Mouse (Mus musculus) NIH3T3 (cell line): Measurements from ENCODE around the gene Rsrc2.
"Not testable (repeated sequence)": the region's sequence is repeated elsewhere in the genome, so short reads cannot be mapped to it uniquely, and the experiment has no call there.

Experiments used
- DNase-seq: peaks from one replicate; pipeline ENCODE4 v3.0.0-alpha.2; 2012; ENCODE audit warnings: low read depth

Rsrc2 gene

GRCm38 (mm10) chr5:123749065-123750064 is at the start of gene Rsrc2, which contains the start of gene Kntc1:
Gene Rsrc2, minus strand, starts transcription at chr5:123749414.
Gene Kntc1, plus strand, starts transcription at chr5:123749716.
- DNase-seq: peak; percentile 100

GRCm38 (mm10) chr5:123793081-123793480 is 43.9 kb upstream of the Rsrc2 start:
- DNase-seq: no peak

- DNase-seq: peak; percentile 13
Measured at GRCm38 (mm10) chr5:123788976-123789375, 39.8 kb upstream of the Rsrc2 start.

DNA sequence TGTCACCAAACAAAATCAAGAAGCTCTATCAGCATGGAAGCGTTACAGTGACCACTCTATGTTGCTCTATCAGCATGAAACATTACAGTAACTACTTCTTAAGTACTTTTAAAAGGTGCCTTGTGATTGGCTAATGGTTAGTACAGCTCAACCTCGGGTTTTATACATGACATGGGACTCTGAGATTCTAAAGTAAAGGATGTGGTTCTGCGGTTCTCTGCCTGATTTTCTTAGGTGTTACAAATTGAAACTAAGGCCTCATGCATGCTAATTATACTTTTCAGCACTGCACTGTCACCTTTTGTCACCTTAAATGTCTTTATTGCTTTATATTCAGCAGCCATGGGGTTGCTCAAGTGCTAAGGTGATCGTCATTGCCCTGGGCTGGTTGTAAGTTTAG is 32.6 kb upstream of the Rsrc2 start:
- DNase-seq: no peak

DNA sequence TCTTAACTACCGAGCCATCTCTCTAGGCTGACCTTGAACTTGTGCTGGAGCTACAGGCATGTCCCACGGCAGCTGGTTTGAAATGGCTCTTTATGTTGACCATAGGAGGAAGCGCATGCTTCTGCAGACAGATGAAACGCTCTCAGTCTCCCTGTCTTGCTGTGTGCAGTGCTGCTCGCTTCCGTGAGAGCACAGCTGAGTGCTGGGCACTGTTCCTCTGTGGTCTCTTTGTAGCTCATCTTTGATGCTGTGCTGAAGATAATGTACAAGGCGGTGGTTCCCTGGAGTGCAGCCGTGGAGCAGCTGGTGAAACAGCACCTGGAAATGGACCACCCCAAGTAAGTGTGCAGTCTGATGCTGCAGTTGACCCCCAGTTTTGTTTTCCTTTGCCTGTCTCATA is 31.5 kb upstream of the Rsrc2 start:
- DNase-seq: no peak

- DNase-seq: no peak
Measured at GRCm38 (mm10) chr5:123773441-123773840, 24.2 kb upstream of the Rsrc2 start.

DNA sequence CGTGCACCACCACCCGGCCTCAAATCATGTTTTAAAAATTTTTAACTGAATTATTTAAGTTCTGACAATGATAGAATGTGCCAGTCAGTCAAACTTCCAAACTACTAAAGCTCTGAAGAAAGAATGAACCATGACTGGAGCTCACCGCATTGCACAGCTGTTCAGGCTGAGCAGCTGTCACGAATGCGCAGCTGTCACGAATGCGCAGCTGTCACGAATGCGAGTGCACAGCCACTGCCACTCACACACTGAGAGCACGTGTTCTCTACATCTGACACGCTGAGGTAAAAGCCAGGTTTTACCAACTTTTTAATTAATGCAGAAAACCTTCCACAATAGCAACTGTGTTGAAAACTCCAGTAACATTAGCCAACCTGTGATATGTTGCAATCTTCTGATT is 17.2 kb upstream of the Rsrc2 start:
- not testable (repeated sequence) for DNase-seq

GRCm38 (mm10) chr5:123765506-123765905 is 16.3 kb upstream of the Rsrc2 start:
- no peak for DNase-seq

GRCm38 (mm10) chr5:123748339-123749064 is 712 bp downstream of the Rsrc2 start:
- DNase-seq: peak; percentile 32

DNA sequence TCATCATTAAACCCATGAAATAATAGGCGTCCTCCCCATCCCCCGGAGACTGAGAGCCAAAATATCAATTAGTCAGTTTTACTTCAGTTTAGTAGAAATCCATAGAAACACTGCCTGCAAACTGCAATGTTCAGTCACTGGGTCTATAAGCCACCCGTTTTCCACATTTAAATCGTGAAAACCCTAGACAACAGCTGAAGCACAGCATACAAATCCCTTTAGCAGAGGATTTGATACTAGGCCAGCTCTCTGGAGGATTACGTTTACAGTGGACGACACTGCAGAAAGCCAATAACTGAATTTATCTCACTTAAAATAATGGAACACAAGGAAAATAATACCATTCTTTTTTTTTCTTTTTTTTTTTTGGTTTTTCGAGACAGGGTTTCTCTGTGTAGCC is 1.6 kb downstream of the Rsrc2 start:
- peak; percentile 46 for DNase-seq

- peak; percentile 45 for DNase-seq
Measured at GRCm38 (mm10) chr5:123746253-123746652, 3.0 kb downstream of the Rsrc2 start.

DNA sequence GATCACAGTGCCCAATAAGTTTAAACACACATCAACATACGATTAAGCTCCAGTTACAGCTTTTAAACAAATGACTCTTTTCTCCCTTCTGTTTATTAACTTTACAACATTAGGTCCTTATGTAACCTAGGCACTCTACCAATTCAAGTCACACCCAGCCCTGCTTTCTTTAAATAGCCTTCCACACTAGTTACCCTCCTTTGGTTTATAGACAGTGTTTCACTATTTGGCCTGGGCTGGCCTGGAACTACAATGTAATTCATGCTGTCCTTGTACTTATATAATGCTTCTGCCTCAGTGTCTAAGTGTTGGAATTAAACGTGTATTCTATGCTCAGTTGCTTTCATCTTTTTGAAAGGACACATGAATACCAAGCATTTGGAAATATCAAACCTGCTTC is 4.9 kb downstream of the Rsrc2 start:
- DNase-seq: no peak

- no peak for DNase-seq
Measured at GRCm38 (mm10) chr5:123730981-123731380, 18.2 kb downstream of the Rsrc2 start.

DNA sequence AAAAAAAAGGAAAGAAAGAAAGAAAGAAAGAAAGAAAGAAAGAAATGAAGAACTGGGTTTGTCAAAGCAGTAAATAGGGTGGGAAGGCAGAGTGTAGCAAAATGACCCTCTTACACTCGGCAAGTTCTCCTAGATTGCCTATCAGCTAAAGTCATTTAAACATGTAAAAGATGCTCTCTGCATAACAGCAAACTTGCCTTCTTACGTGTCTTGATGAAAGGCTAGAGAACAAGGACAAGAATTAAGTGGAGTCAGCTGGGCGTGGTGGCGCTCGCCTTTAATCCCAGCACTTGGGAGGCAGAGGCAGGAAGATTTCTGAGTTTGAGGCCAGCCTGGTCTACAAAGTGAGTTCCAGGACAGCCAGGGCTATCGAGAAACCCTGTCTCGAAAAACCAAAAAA is 25.4 kb downstream of the Rsrc2 start:
- DNase-seq: not testable (repeated sequence)

GRCm38 (mm10) chr5:123720328-123721311 is 28.6 kb downstream of the Rsrc2 start, which contains the start of gene Zcchc8:
Gene Zcchc8, minus strand, starts transcription at chr5:123721100.
- DNase-seq: peak; percentile 99

DNA sequence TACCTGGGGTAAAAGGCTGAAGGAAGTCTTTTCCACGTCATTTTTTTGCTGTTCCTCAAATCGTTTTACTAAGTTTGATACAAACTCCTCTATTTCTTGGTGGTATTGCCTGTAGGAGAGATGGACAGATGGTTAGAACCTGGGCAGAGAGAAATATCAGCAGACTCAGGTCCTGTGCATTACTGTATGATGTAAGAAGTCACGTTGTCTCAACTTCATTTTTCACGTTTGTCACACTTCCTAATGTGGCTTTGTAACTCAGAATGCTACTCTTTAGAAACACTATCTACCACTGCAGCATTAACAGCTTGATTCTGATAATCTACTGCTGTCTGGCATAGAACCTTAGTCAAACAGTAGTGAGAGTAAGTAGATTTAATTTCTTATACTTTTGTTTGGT is 34.6 kb downstream of the Rsrc2 start:
- DNase-seq: no peak

GRCm38 (mm10) chr5:123713782-123714181 is 35.4 kb downstream of the Rsrc2 start:
- no peak for DNase-seq

GRCm38 (mm10) chr5:123709571-123709970 is 39.6 kb downstream of the Rsrc2 start:
- DNase-seq: no peak

DNA sequence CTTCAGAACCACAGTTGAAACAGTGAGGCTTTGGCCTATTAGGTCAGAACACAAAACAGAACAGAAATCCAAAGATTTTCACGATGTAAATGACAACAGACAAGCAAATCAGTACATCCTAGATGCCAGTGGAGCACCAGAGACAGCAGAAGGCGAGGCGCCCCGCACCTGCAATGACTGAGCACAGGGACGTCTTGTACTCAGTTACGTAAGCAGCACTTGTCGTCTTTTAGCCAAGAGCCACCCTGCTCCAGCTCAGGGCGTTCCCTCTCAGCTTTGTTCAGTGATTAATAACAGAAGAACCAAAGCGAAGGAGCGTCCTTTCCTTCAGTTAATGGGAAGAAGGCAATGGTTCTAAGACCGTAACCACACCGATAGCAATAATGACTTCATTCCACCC is 40.6 kb downstream of the Rsrc2 start:
- DNase-seq: no peak

DNA sequence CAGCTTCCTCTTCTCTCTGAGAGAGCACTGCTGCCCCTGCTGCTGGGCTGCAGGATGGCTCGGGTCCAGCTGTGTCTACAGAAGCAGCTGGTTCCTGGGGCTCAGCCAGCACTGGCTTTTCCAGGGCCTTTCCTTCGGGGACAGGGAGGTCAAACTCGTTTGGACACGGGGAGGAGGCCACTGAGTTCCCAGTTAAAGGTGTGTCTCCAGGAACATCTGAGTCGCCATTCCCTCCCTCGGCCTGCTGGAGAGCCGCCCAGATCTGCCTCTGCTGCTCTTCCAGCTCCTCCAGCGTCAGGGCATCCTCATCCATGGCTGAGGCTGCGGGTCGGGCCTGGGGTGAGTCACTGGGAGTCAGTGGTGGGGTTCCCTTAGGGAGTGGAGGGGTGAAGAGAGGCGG is 48.6 kb downstream of the Rsrc2 start:
- peak; percentile 85 for DNase-seq

- DNase-seq: peak; percentile 90
Measured at GRCm38 (mm10) chr5:123699198-123699597, 50.0 kb downstream of the Rsrc2 start.

- no peak for DNase-seq
Measured at GRCm38 (mm10) chr5:123696961-123697360, 52.3 kb downstream of the Rsrc2 start.
